Mouse (Mus musculus) forebrain, postnatal 0 days (tissue): ENCODE measurements around the gene Tnrc6a. TPM values are rescaled to one million over a fixed set of nuclear protein-coding genes. Genes with fewer than 3 reads are reported as not detected.

ENCODE experiments used
- ATAC-seq: fragments of 200-750 bp; cut with Nextera tagmentation; 2 replicates; pipeline ENCODE4 v1.8.0; 2017; ENCODE audit warnings: mild to moderate bottlenecking, moderate library complexity
- DNase-seq: peaks from one replicate; pipeline ENCODE4 v3.0.0-alpha.2; 2015
- H3K27ac ChIP-seq: fragments of 300-500 bp; sonication (generic); 2 replicates; pipeline ENCODE4 v1.5.1; 2014; ENCODE audit warnings: low read depth, mild to moderate bottlenecking, antibody characterized with exemption, low read length, moderate library complexity, mixed read lengths
- H3K27me3 ChIP-seq: fragments of 300-500 bp; sonication (generic); 2 replicates; pipeline ENCODE4 v1.6.1; 2014; ENCODE audit warnings: mild to moderate bottlenecking, low read length, mixed read lengths; ENCODE audit not compliant: insufficient read depth
- H3K36me3 ChIP-seq: fragments of 300-500 bp; sonication (generic); 2 replicates; pipeline ENCODE4 v1.6.1; 2014; ENCODE audit warnings: mild to moderate bottlenecking, moderate library complexity; ENCODE audit not compliant: insufficient read depth
- H3K4me1 ChIP-seq: fragments of 300-500 bp; sonication (generic); 2 replicates; pipeline ENCODE4 v1.6.1; 2014; ENCODE audit warnings: antibody characterized with exemption; ENCODE audit not compliant: insufficient read depth
- H3K4me2 ChIP-seq: fragments of 300-500 bp; sonication (generic); 2 replicates; pipeline ENCODE4 v1.6.1; 2014; ENCODE audit warnings: low read depth, mild to moderate bottlenecking, moderate library complexity
- H3K4me3 ChIP-seq: fragments of 300-500 bp; sonication (generic); 2 replicates; pipeline ENCODE4 v1.5.1; 2014; ENCODE audit warnings: low read depth, low read length, mixed read lengths
- H3K9ac ChIP-seq: fragments of 300-500 bp; sonication (generic); 2 replicates; pipeline ENCODE4 v1.6.1; 2014; ENCODE audit warnings: mild to moderate bottlenecking
- H3K9me3 ChIP-seq: fragments of 300-500 bp; sonication (generic); 2 replicates; pipeline ENCODE4 v1.6.1; 2016; ENCODE audit warnings: low read length
- CTCF ChIP-seq: sonication (generic); IDR thresholded peaks from 2 replicates; pipeline ENCODE4 v1.5.1; 2016; ENCODE audit warnings: antibody characterized with exemption, control low read depth, low read depth
- WGBS: fragments of 180-500 bp; shearing (Covaris S2); extraction: QIAGEN DNeasy Blood & Tissue Kit; methylation state at CpG from one replicate; pipeline ENCODE4 v1.1.7; 2014; 5-methylcytosine and 5-hydroxymethylcytosine counted together
- polyA plus RNA-seq: library from polyadenylated mRNA; unstranded; fragments of >200 nt; fragmentation: Nextera tagmentation; extraction: Ambion mirVana; gene quantifications from 2 replicates; pipeline ENCODE4 v1.2.1, GENCODE M21; 2015
- total RNA-seq: library from RNA; depleted of rRNA; stranded (reverse); fragments of >200 nt; gene quantifications from 2 replicates; pipeline ENCODE4 v1.2.3, GENCODE M21; 2014; rRNA removed

The Tnrc6a gene
- total and polyA plus RNA-seq, 2 experiments from 2014 or later, result 40.7 to 48.0 TPM

GRCm38 (mm10) chr7:123242241-123242640 is 118.6 kb downstream of the Tnrc6a start:
- ATAC-seq, result no peak
- Histone ChIP-seq H3K9ac (no peak overlapping the region), H3K27me3 (no peaks in the 10 kb centered on the region), H3K27ac (no peak overlapping the region), H3K9me3 (no peaks in the 10 kb centered on the region), H3K36me3 (no peaks in the 10 kb centered on the region), H3K4me1 (no peaks in the 10 kb centered on the region), H3K4me3 (no peak overlapping the region), H3K4me2 (no peak overlapping the region)
- no peak for TF ChIP-seq CTCF
- 93% methylated on average over 7 of the region's 7 CpGs for WGBS
- no peak for DNase-seq

- Histone ChIP-seq H3K27me3 (no peaks in the 10 kb centered on the region), H3K4me3 (no peak overlapping the region), H3K4me2 (no peak overlapping the region), H3K9me3 (no peaks in the 10 kb centered on the region), H3K27ac (no peak overlapping the region), H3K9ac (no peak overlapping the region), H3K4me1 (no peaks in the 10 kb centered on the region), H3K36me3 (no peaks in the 10 kb centered on the region)
- TF ChIP-seq CTCF, result no peak
- WGBS, result 78% methylated on average over 1 of the region's 1 CpGs
- no peak for ATAC-seq
- DNase-seq, result no peak
Observed at GRCm38 (mm10) chr7:123244833-123245232, 121.1 kb downstream of the Tnrc6a start.

Other genes starting within 250 kb of the Tnrc6a start
- gene Rbbp6, start 158.2 kb upstream of the Tnrc6a start, total RNA-seq, result 35.1 and 53.6 TPM in 2 replicates
- gene Rbbp6, start 158.2 kb upstream of the Tnrc6a start, polyA plus RNA-seq, result 18.4 and 21.4 TPM in 2 replicates
- 0.23 and 0.29 TPM in 2 replicates for gene Slc5a11, start 90.9 kb downstream of the Tnrc6a start, total RNA-seq
- gene Slc5a11, start 90.9 kb downstream of the Tnrc6a start, polyA plus RNA-seq, result 0.15 and 0.17 TPM in 2 replicates
- gene Lcmt1, start 245.9 kb downstream of the Tnrc6a start, total RNA-seq, result 93.1 and 105 TPM in 2 replicates
- gene Lcmt1, start 245.9 kb downstream of the Tnrc6a start, polyA plus RNA-seq, result 118 and 122 TPM in 2 replicates
- gene Arhgap17, start 246.0 kb downstream of the Tnrc6a start, total RNA-seq, result 6.0 and 8.1 TPM in 2 replicates
- 5.2 and 5.4 TPM in 2 replicates for gene Arhgap17, start 246.0 kb downstream of the Tnrc6a start, polyA plus RNA-seq